Mouse (Mus musculus) MEL (cell line): Measurements from ENCODE around the gene Pear1. TPM values are rescaled to one million over a fixed set of nuclear protein-coding genes. Genes with fewer than 3 reads are reported as not detected.

ENCODE experiments used
- DNase-seq: peaks from one replicate; pipeline ENCODE4 v3.0.0; 2011; ENCODE audit warnings: low read depth, low spot score
- H3K27ac ChIP-seq: 2 replicates; pipeline ENCODE4 v1.5.1; 2012; ENCODE audit warnings: low read depth, mild to moderate bottlenecking, control low read depth, low read length, moderate library complexity; ENCODE audit not compliant: control insufficient read depth
- H3K27me3 ChIP-seq, 2 experiments: fragments of 150-350 bp in 1 of 2; sonication (generic) in 1 of 2; 2 replicates each; pipeline ENCODE4 v1.6.1; 2012; ENCODE audit warnings: low read length in 2 of 2, mild to moderate bottlenecking in 2 of 2, improper control_type of control experiment in 1 of 2, moderate library complexity in 1 of 2; ENCODE audit not compliant: insufficient read depth in 2 of 2, control insufficient read depth in 1 of 2
- H3K36me3 ChIP-seq, 2 experiments: 2 replicates each; pipeline ENCODE4 v1.6.1; 2012 to 2014; ENCODE audit warnings: low read length in 2 of 2, improper control_type of control experiment in 1 of 2, inconsistent platforms in 1 of 2, mild to moderate bottlenecking in 1 of 2; ENCODE audit not compliant: insufficient read depth in 2 of 2, control insufficient read depth in 1 of 2
- H3K4me1 ChIP-seq, 2 experiments: fragments of 150-350 bp in 1 of 2; sonication (generic) in 1 of 2; 2 replicates each; pipeline ENCODE4 v1.6.1; 2012; ENCODE audit warnings: low read length in 2 of 2, improper control_type of control experiment in 1 of 2, mild to moderate bottlenecking in 1 of 2; ENCODE audit not compliant: insufficient read depth in 2 of 2, control insufficient read depth in 1 of 2
- H3K4me3 ChIP-seq, 2 experiments: fragments of 150-350 bp in 1 of 2; sonication (generic) in 1 of 2; 2 replicates each; pipeline ENCODE4 v1.5.1; 2012; ENCODE audit warnings: low read depth in 2 of 2, low read length in 2 of 2, mild to moderate bottlenecking in 2 of 2, moderate library complexity in 2 of 2, control low read depth in 1 of 2, improper control_type of control experiment in 1 of 2; ENCODE audit not compliant: control insufficient read depth in 1 of 2, insufficient read depth in 1 of 2
- H3K79me2 ChIP-seq: 2 replicates; pipeline ENCODE4 v1.6.1; 2012; ENCODE audit warnings: mild to moderate bottlenecking, low read length, moderate library complexity; ENCODE audit not compliant: control insufficient read depth, poor library complexity, insufficient read depth
- H3K9ac ChIP-seq: 2 replicates; pipeline ENCODE4 v1.6.1; 2012; ENCODE audit warnings: low read depth, mild to moderate bottlenecking, control low read depth, low read length, moderate library complexity; ENCODE audit not compliant: control insufficient read depth, poor library complexity, severe bottlenecking
- H3K9me3 ChIP-seq: fragments of 150-350 bp; sonication (generic); replicated peaks from 2 replicates; pipeline ENCODE4 v1.6.1; 2012; ENCODE audit warnings: mild to moderate bottlenecking, low read length, improper control_type of control experiment, moderate library complexity; ENCODE audit not compliant: insufficient read depth
- BHLHE40 ChIP-seq: IDR thresholded peaks from 2 replicates; pipeline ENCODE4 v1.6.1; 2012; ENCODE audit warnings: low read depth, mild to moderate bottlenecking, inconsistent platforms, low read length, improper control_type of control experiment, borderline replicate concordance
- CHD2 ChIP-seq: IDR thresholded peaks from 2 replicates; pipeline ENCODE4 v1.6.1; 2011; ENCODE audit warnings: low read length, improper control_type of control experiment
- CTCF ChIP-seq, 3 experiments: IDR thresholded peaks in 2 of 3; conservative IDR thresholded peaks in 1 of 3; 2 replicates each; pipeline ENCODE4 v1.5.1; 2011 to 2012; ENCODE audit warnings: low read length in 3 of 3, low read depth in 2 of 3, mild to moderate bottlenecking in 2 of 3, improper control_type of control experiment in 1 of 3, inconsistent platforms in 1 of 3, mixed read lengths in 1 of 3, moderate library complexity in 1 of 3; ENCODE audit not compliant: control insufficient read depth in 1 of 3, insufficient read depth in 1 of 3, poor library complexity in 1 of 3, severe bottlenecking in 1 of 3
- ETS1 ChIP-seq: IDR thresholded peaks from 2 replicates; pipeline ENCODE4 v1.6.1; 2012; ENCODE audit warnings: low read depth, mild to moderate bottlenecking, inconsistent platforms, low read length, improper control_type of control experiment, moderate library complexity
- JUND ChIP-seq: IDR thresholded peaks from 2 replicates; pipeline ENCODE4 v1.6.1; 2011; ENCODE audit warnings: low read depth, mild to moderate bottlenecking, improper control_type of control experiment, low read length
- MAFK ChIP-seq: IDR thresholded peaks from 2 replicates; pipeline ENCODE4 v1.6.1; 2011; ENCODE audit warnings: low read depth, mild to moderate bottlenecking, low read length, improper control_type of control experiment, borderline replicate concordance
- MEF2A ChIP-seq: IDR thresholded peaks from 2 replicates; pipeline ENCODE4 v1.6.1; 2014; ENCODE audit warnings: low read depth, mild to moderate bottlenecking, inconsistent platforms, low read length, improper control_type of control experiment; ENCODE audit not compliant: poor library complexity, insufficient replicate concordance, severe bottlenecking; ENCODE audit errors: extremely low read depth
- MYC ChIP-seq: IDR thresholded peaks from 2 replicates; pipeline ENCODE4 v1.6.1; 2011; ENCODE audit warnings: low read depth, mild to moderate bottlenecking, low read length, improper control_type of control experiment, moderate library complexity
- NELFE ChIP-seq: IDR thresholded peaks from 2 replicates; pipeline ENCODE4 v1.6.1; 2011; ENCODE audit warnings: low read depth, low read length, improper control_type of control experiment
- NRF1 ChIP-seq: IDR thresholded peaks from 2 replicates; pipeline ENCODE4 v1.6.1; 2014; ENCODE audit warnings: low read depth, mild to moderate bottlenecking, inconsistent platforms, low read length, improper control_type of control experiment, moderate library complexity; ENCODE audit not compliant: poor library complexity, insufficient read depth, severe bottlenecking
- POLR2A ChIP-seq, 2 experiments: IDR thresholded peaks; 2 replicates each; pipeline ENCODE4 v1.6.1; 2011 to 2012; ENCODE audit warnings: low read length in 2 of 2, mild to moderate bottlenecking in 2 of 2, control low read depth in 1 of 2, improper control_type of control experiment in 1 of 2, low read depth in 1 of 2, moderate library complexity in 1 of 2; ENCODE audit not compliant: control insufficient read depth in 1 of 2, insufficient read depth in 1 of 2, poor library complexity in 1 of 2
- POLR2AphosphoS2 ChIP-seq: IDR thresholded peaks from 2 replicates; pipeline ENCODE4 v1.6.1; 2011; ENCODE audit warnings: low read length, improper control_type of control experiment
- POLR2AphosphoS5 ChIP-seq: IDR thresholded peaks from 2 replicates; pipeline ENCODE4 v1.6.1; 2012; ENCODE audit warnings: low read depth, borderline replicate concordance, mild to moderate bottlenecking, inconsistent platforms, low read length, moderate library complexity, mixed read lengths
- RAD21 ChIP-seq: IDR thresholded peaks from 2 replicates; pipeline ENCODE4 v1.6.1; 2011; ENCODE audit warnings: mild to moderate bottlenecking, low read depth, low read length, improper control_type of control experiment
- SIN3A ChIP-seq: IDR thresholded peaks from 2 replicates; pipeline ENCODE4 v1.6.1; 2012; ENCODE audit warnings: low read length, improper control_type of control experiment, inconsistent platforms
- SMC3 ChIP-seq: IDR thresholded peaks from 2 replicates; pipeline ENCODE4 v1.6.1; 2011; ENCODE audit warnings: low read depth, low read length, improper control_type of control experiment
- TAL1 ChIP-seq: IDR thresholded peaks from 2 replicates; pipeline ENCODE4 v1.6.1; 2012; ENCODE audit warnings: mild to moderate bottlenecking, inconsistent platforms, low read length, moderate library complexity, mixed read lengths
- TBP ChIP-seq: IDR thresholded peaks from 2 replicates; pipeline ENCODE4 v1.8.0; 2011; ENCODE audit warnings: low read depth, low read length, improper control_type of control experiment
- USF1 ChIP-seq: IDR thresholded peaks from 2 replicates; pipeline ENCODE4 v1.6.1; 2014; ENCODE audit warnings: low read depth, mild to moderate bottlenecking, inconsistent platforms, low read length, improper control_type of control experiment, moderate library complexity
- ZC3H11A ChIP-seq: IDR thresholded peaks from 2 replicates; pipeline ENCODE4 v1.6.1; 2012; ENCODE audit warnings: low read depth, mild to moderate bottlenecking, inconsistent platforms, low read length, improper control_type of control experiment
- ZMIZ1 ChIP-seq: IDR thresholded peaks from 2 replicates; pipeline ENCODE4 v1.6.1; 2012; ENCODE audit warnings: low read depth, mild to moderate bottlenecking, inconsistent platforms, low read length, improper control_type of control experiment, moderate library complexity
- ZNF384 ChIP-seq: IDR thresholded peaks from 2 replicates; pipeline ENCODE4 v1.6.1; 2012; ENCODE audit warnings: low read depth, mild to moderate bottlenecking, inconsistent platforms, low read length, improper control_type of control experiment
- polyA plus RNA-seq, 2 experiments: library from polyadenylated mRNA; stranded (reverse) in 1 of 2; unstranded in 1 of 2; fragments of >175 nt in 1 of 2; fragments of >200 nt in 1 of 2; gene quantifications; 2 replicates each; pipeline versions ENCODE4 v1.2.1 to v1.2.4; 2012; ENCODE audit warnings: low replicate concordance in 2 of 2, low read depth in 1 of 2; ENCODE audit not compliant: insufficient read length in 2 of 2, insufficient read depth in 1 of 2, missing spikeins in 1 of 2
- total RNA-seq: library from RNA; depleted of rRNA; stranded (reverse); fragments of 300-350 nt; gene quantifications from 2 replicates; pipeline ENCODE4 v1.2.3, GENCODE M21; 2012

The Pear1 gene
- total and polyA plus RNA-seq, 3 experiments: 0.35 to 1.0 TPM; not detected in 1

DNA sequence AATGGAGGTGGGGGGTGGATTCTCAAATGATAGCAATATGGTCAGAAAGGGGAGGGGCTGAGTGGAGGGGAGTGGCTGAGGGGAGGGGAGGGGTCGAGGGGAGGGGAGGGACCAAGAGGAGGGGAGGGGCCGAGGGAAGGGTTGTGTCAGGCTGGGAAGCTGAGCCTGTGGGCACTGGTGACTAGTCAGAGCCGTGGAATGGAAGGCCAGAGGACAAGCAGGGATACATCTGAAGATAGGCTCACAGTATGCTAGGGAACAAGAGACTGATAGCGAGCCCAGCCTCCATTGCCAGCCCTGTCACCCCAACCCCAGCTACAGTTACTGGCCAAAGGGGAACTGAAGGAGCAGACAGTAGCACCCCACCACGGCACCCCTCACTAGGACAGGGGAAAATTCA is 65.5 kb downstream of the Pear1 start:
- H3K27ac ChIP-seq: no peak overlapping the region
- peak; percentile 56 for DNase-seq
- H3K79me2 ChIP-seq: no peaks in the 10 kb centered on the region
- no peaks in the 10 kb centered on the region for H3K9me3 ChIP-seq
- TF ChIP-seq TAL1 (no peak), RAD21 (no peak), POLR2AphosphoS5 (no peak), SIN3A (no peak), ETS1 (no peak), NELFE (no peak), CTCF (IDR thresholded peaks at IDR 0.05 in 2 of 3, conservative IDR thresholded peaks at IDR 0.05 in 1 of 3; ENCODE audit: control insufficient read depth in 1 of 3, insufficient read depth in 1 of 3, low read depth in 2 of 3, low read length in 3 of 3, poor library complexity in 1 of 3, severe bottlenecking in 1 of 3) (no peak), MYC (no peak), TBP (no peak), POLR2A (IDR thresholded peaks at IDR 0.05; ENCODE audit: control insufficient read depth in 1 of 2, insufficient read depth in 1 of 2, low read depth in 1 of 2, low read length in 2 of 2, poor library complexity in 1 of 2) (no peak), NRF1 (no peak), POLR2AphosphoS2 (no peak), BHLHE40 (no peak), ZC3H11A (no peak), JUND (no peak), SMC3 (no peak), MAFK (no peak), CHD2 (no peak), USF1 (no peak)
- no peaks in the 10 kb centered on the region; a peak in 1 of 4 replicates for H3K27me3 ChIP-seq
- peaks cover 0 to 3% of the 10 kb centered on the region in 2 experiments; a peak in 1 of 4 replicates for H3K4me1 ChIP-seq
- no peaks in the 10 kb centered on the region for H3K36me3 ChIP-seq
- peak overlapping the region; percentile 15; the same call in 1 of the 2 replicates for H3K9ac ChIP-seq
- H3K4me3 ChIP-seq: peak overlapping the region; percentile 36 to 54; a peak in 3 of 4 replicates

DNA sequence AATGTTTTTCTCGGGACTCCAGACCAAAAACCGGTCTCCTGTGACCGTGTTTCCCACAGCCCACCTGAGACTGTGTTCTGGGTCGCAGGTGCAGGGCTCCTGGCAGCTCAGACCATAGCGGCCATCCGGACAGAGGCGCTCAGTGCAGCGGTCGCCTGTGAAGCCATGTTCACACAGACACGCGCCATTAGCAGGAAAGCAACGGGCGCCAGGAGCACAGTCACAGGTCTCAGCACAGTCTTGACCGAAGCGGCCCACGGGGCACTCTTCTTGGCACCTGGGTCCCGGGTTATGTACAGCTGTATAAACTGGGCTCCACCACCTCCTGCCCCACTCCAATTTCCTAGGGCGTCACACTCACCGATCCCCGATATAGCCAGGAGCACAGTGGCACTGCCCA is 67.6 kb downstream of the Pear1 start:
- Histone ChIP-seq H3K79me2 (no peaks in the 10 kb centered on the region), H3K36me3 (no peaks in the 10 kb centered on the region), H3K27ac (no peak overlapping the region), H3K4me1 (peaks cover 0 to 3% of the 10 kb centered on the region in 2 experiments; a peak in 1 of 4 replicates), H3K9me3 (no peaks in the 10 kb centered on the region), H3K4me3 (no peak overlapping the region), H3K27me3 (no peaks in the 10 kb centered on the region; a peak in 1 of 4 replicates), H3K9ac (no peak overlapping the region)
- TF ChIP-seq JUND: no peak
- TF ChIP-seq CHD2: no peak
- TF ChIP-seq MEF2A: no peak
- TF ChIP-seq ZNF384: no peak
- TF ChIP-seq TAL1: no peak
- TF ChIP-seq USF1: no peak
- no peak for TF ChIP-seq ZMIZ1
- no peak for DNase-seq
